Mouse (Mus musculus) adrenal gland, postnatal 25 days (tissue): ENCODE data around the gene Zdhhc24. TPM values are rescaled to one million over a fixed set of nuclear protein-coding genes. Genes with fewer than 3 reads are reported as not detected.

Source experiments
- total RNA-seq: library from RNA; stranded (reverse); gene quantifications from 2 replicates; pipeline ENCODE4 v1.2.3, GENCODE M21; 2021

Zdhhc24 gene
- total RNA-seq, 1 experiment from 2014 or later = 23.3 TPM

Other genes starting within 250 kb of the Zdhhc24 start
- 1.7 TPM in 1 of 2 replicates, not detected in the other for gene Gm960, start 180.0 kb upstream of the Zdhhc24 start, total RNA-seq
- gene Sptbn2, start 167.5 kb upstream of the Zdhhc24 start, total RNA-seq = 0.73 and 1.00 TPM in 2 replicates
- gene Rbm4b, start 122.2 kb upstream of the Zdhhc24 start, total RNA-seq = 16.8 and 17.5 TPM in 2 replicates
- gene Rbm4, start 84.8 kb upstream of the Zdhhc24 start, total RNA-seq = 62.4 and 65.4 TPM in 2 replicates
- 22.2 and 30.2 TPM in 2 replicates for gene Gm21992, start 67.1 kb upstream of the Zdhhc24 start, total RNA-seq
- 45.4 and 46.5 TPM in 2 replicates for gene Rbm14, start 67.0 kb upstream of the Zdhhc24 start, total RNA-seq
- gene Ccs, start 39.3 kb upstream of the Zdhhc24 start, total RNA-seq = 107 and 128 TPM in 2 replicates
- gene Ccdc87, start 39.3 kb upstream of the Zdhhc24 start, total RNA-seq = 0.15 TPM in 1 of 2 replicates, not detected in the other
- gene Ctsf, start 23.5 kb upstream of the Zdhhc24 start, total RNA-seq = 361 and 398 TPM in 2 replicates
- 0.58 and 0.71 TPM in 2 replicates for gene Actn3, start 759 bp upstream of the Zdhhc24 start, total RNA-seq
- gene Bbs1, start 28.0 kb downstream of the Zdhhc24 start, total RNA-seq = 8.4 and 12.3 TPM in 2 replicates
- gene Dpp3, start 49.6 kb downstream of the Zdhhc24 start, total RNA-seq = 102 and 126 TPM in 2 replicates
- 8.4 and 11.4 TPM in 2 replicates for gene Peli3, start 64.5 kb downstream of the Zdhhc24 start, total RNA-seq
- gene Mrpl11, start 83.5 kb downstream of the Zdhhc24 start, total RNA-seq = 51.7 and 51.8 TPM in 2 replicates
- gene Npas4, start 111.6 kb downstream of the Zdhhc24 start, total RNA-seq = 0.33 and 0.43 TPM in 2 replicates
- 4.9 and 5.0 TPM in 2 replicates for gene Slc29a2, start 145.2 kb downstream of the Zdhhc24 start, total RNA-seq
- gene B4gat1, start 160.2 kb downstream of the Zdhhc24 start, total RNA-seq = 16.3 and 41.8 TPM in 2 replicates
- 1.7 and 9.8 TPM in 2 replicates for gene AC124502.3, start 160.2 kb downstream of the Zdhhc24 start, total RNA-seq
- gene Brms1, start 162.7 kb downstream of the Zdhhc24 start, total RNA-seq = 21.6 and 32.0 TPM in 2 replicates
- gene Rin1, start 171.8 kb downstream of the Zdhhc24 start, total RNA-seq = 5.9 and 6.0 TPM in 2 replicates
- gene Cd248, start 189.4 kb downstream of the Zdhhc24 start, total RNA-seq = 10.0 and 12.7 TPM in 2 replicates
- 1.3 and 1.4 TPM in 2 replicates for gene Tmem151a, start 206.9 kb downstream of the Zdhhc24 start, total RNA-seq
- 62.7 and 68.2 TPM in 2 replicates for gene Yif1a, start 209.9 kb downstream of the Zdhhc24 start, total RNA-seq
- gene Cnih2, start 219.9 kb downstream of the Zdhhc24 start, total RNA-seq = 1.1 and 2.7 TPM in 2 replicates
- gene Rab1b, start 228.4 kb downstream of the Zdhhc24 start, total RNA-seq = 165 and 186 TPM in 2 replicates
- 47.3 and 54.2 TPM in 2 replicates for gene Klc2, start 239.9 kb downstream of the Zdhhc24 start, total RNA-seq